Comparison of ENCODE assay signal across 22 mouse cellular contexts in genomic region chr6:7689180-7689579, GRCm38 (mm10). TPM values are rescaled to one million over a fixed set of nuclear protein-coding genes. Genes with fewer than 3 reads are reported as not detected.
A peak's percentile ranks its signal among the peaks of the same experiment; 100 is the strongest.
DNase-seq lines count a peak whose midpoint lies in the region; ATAC-seq lines count a peak whose summit lies in the region.
"Had no signal": no experiment of that assay in that cellular context is flagged by ENCODE, and none has a peak within 500 bp of the region (broad histone marks: within the 10 kb centered on the region; RNA-seq: fewer than 3 reads in every experiment).

No protein-coding gene starts in this region.

- no peak for ATAC-seq in liver, embryonic 11.5 days (replicated peaks; ENCODE audit: low FRiP score)
- ATAC-seq in liver, embryonic 13.5 days (ENCODE audit: low read depth): no peak
- ATAC-seq in intestine, embryonic 15.5 days: no peak
- ATAC-seq: forebrain, postnatal 0 days; intestine, embryonic 16.5 days had no signal

- H3K4me2 ChIP-seq in liver, embryonic 11.5 days: peak overlapping the region; percentile 61
- peak overlapping the region; percentile 82 for H3K4me2 ChIP-seq in liver, embryonic 13.5 days
- no peak overlapping the region for H3K4me2 ChIP-seq in intestine, embryonic 15.5 days (replicated peaks)
- H3K4me2 ChIP-seq: embryonic facial prominence, embryonic 12.5 days; hindbrain, embryonic 15.5 days; limb, embryonic 12.5 days; lung, embryonic 14.5 days; midbrain, embryonic 11.5 days; neural tube, embryonic 13.5 days had no signal

- no peak overlapping the region for H3K9ac ChIP-seq in liver, embryonic 11.5 days (ENCODE audit: low read depth, low read length)
- H3K9ac ChIP-seq in liver, embryonic 13.5 days: peak overlapping the region; percentile 48
- H3K9ac ChIP-seq in intestine, embryonic 15.5 days: no peak overlapping the region
- H3K9ac ChIP-seq: embryonic facial prominence, embryonic 12.5 days; forebrain, postnatal 0 days; hindbrain, embryonic 15.5 days; limb, embryonic 12.5 days; lung, embryonic 14.5 days; neural tube, embryonic 13.5 days had no signal

- no peaks in the 10 kb centered on the region for H3K9me3 ChIP-seq in liver, embryonic 11.5 days (ENCODE audit: control insufficient read depth, low read length)
- H3K9me3 ChIP-seq in liver, embryonic 13.5 days (replicated peaks): no peaks in the 10 kb centered on the region
- H3K9me3 ChIP-seq in intestine, embryonic 15.5 days: no peaks in the 10 kb centered on the region
- H3K9me3 ChIP-seq: embryonic facial prominence, embryonic 12.5 days; hindbrain, embryonic 15.5 days; limb, embryonic 12.5 days; neural tube, embryonic 13.5 days had no signal

- peaks cover 12% of the 10 kb centered on the region for H3K36me3 ChIP-seq in liver, embryonic 11.5 days (ENCODE audit: control insufficient read depth, insufficient read depth, low read length)
- peaks cover 51% of the 10 kb centered on the region for H3K36me3 ChIP-seq in liver, embryonic 13.5 days
- no peaks in the 10 kb centered on the region for H3K36me3 ChIP-seq in intestine, embryonic 15.5 days
- H3K36me3 ChIP-seq: embryonic facial prominence, embryonic 12.5 days; hindbrain, embryonic 15.5 days; limb, embryonic 12.5 days; neural tube, embryonic 13.5 days had no signal

- WGBS in liver, embryonic 11.5 days: 64% methylated on average over 12 of the region's 12 CpGs
- 67% methylated on average over 12 of the region's 12 CpGs for WGBS in liver, embryonic 13.5 days (ENCODE audit: insufficient replicate concordance)
- WGBS in intestine, embryonic 15.5 days: 92% methylated on average over 12 of the region's 12 CpGs

- DNase-seq in liver, embryonic 11.5 days (ENCODE audit: low spot score): no peak
- DNase-seq in liver (no peak), R1 (ENCODE audit: low read depth, low spot score) (peak; percentile 57)
- no peak for DNase-seq in liver, embryonic 13.5 days
- DNase-seq in thymus, postnatal 0 days (ENCODE audit: low spot score): no peak
- no peak for DNase-seq in cerebellum, adult 11-12 months
- DNase-seq: cerebellum, postnatal 10 days; forebrain, postnatal 0 days; gastrocnemius, postnatal 36 days; heart, postnatal 4 days; kidney, postnatal 36 days; lung, embryonic 14.5 days; lung, postnatal 4 days; right cerebral cortex, adult 18-20 months; thymus, postnatal 25 days had no signal

- no peaks in the 10 kb centered on the region for H3K27me3 ChIP-seq in liver, embryonic 11.5 days (replicated peaks; ENCODE audit: control insufficient read depth, insufficient read depth, low read length)
- H3K27me3 ChIP-seq in liver, embryonic 13.5 days: no peaks in the 10 kb centered on the region
- no peaks in the 10 kb centered on the region for H3K27me3 ChIP-seq in intestine, embryonic 15.5 days (replicated peaks)
- H3K27me3 ChIP-seq: embryonic facial prominence, embryonic 12.5 days; hindbrain, embryonic 15.5 days; limb, embryonic 12.5 days; neural tube, embryonic 13.5 days had no signal

- peak overlapping the region; percentile 1 for H3K4me3 ChIP-seq in liver, embryonic 11.5 days (ENCODE audit: low read depth, low read length)
- peak overlapping the region; percentile 17; the same call in 1 of the 2 replicates for H3K4me3 ChIP-seq in liver, embryonic 13.5 days (replicated peaks)
- H3K4me3 ChIP-seq in intestine, embryonic 15.5 days (replicated peaks): no peak overlapping the region
- H3K4me3 ChIP-seq: embryonic facial prominence, embryonic 12.5 days; hindbrain, embryonic 15.5 days; limb, embryonic 12.5 days; neural tube, embryonic 13.5 days had no signal

- peaks cover 27% of the 10 kb centered on the region for H3K4me1 ChIP-seq in liver, embryonic 11.5 days (replicated peaks; ENCODE audit: control insufficient read depth, insufficient read depth, low read length)
- H3K4me1 ChIP-seq in liver, embryonic 13.5 days (replicated peaks): peaks cover 62% of the 10 kb centered on the region
- H3K4me1 ChIP-seq in intestine, embryonic 15.5 days (replicated peaks): no peaks in the 10 kb centered on the region

- no peak overlapping the region for H3K27ac ChIP-seq in liver, embryonic 11.5 days (ENCODE audit: low read depth, low read length)
- peak overlapping the region; percentile 14; the same call in 1 of the 2 replicates for H3K27ac ChIP-seq in liver, embryonic 13.5 days
- H3K27ac ChIP-seq in intestine, embryonic 15.5 days: no peak overlapping the region
- H3K27ac ChIP-seq: embryonic facial prominence, embryonic 12.5 days; hindbrain, embryonic 15.5 days; limb, embryonic 12.5 days; neural tube, embryonic 13.5 days had no signal

RNA-seq across cellular contexts. Expression of gene Asns, which starts 3.9 kb away (rescaled TPM):
- polyA plus RNA-seq in liver, embryonic 11.5 days (2014; fragmentation: Nextera tagmentation; extraction: Ambion mirVana): 501 and 546 TPM in 2 replicates
- polyA plus RNA-seq in liver, embryonic 13.5 days (2015; fragmentation: Nextera tagmentation; extraction: Ambion mirVana): 375 and 414 TPM in 2 replicates
- 17.0 and 17.3 TPM in 2 replicates for polyA plus RNA-seq in thymus, postnatal 0 days (2015; fragmentation: Nextera tagmentation; extraction: Ambion mirVana)
- 114 and 122 TPM in 2 replicates for polyA plus RNA-seq in intestine, embryonic 15.5 days (2015; fragmentation: Nextera tagmentation; extraction: Ambion mirVana)
